Mouse (Mus musculus): ENCODE measurements around the gene Oaz1. TPM values are rescaled to one million over a fixed set of nuclear protein-coding genes. Genes with fewer than 3 reads are reported as not detected.

Gene Oaz1
- polyA plus RNA-seq, 2 experiments = 673 to 1,285 TPM

DNA sequence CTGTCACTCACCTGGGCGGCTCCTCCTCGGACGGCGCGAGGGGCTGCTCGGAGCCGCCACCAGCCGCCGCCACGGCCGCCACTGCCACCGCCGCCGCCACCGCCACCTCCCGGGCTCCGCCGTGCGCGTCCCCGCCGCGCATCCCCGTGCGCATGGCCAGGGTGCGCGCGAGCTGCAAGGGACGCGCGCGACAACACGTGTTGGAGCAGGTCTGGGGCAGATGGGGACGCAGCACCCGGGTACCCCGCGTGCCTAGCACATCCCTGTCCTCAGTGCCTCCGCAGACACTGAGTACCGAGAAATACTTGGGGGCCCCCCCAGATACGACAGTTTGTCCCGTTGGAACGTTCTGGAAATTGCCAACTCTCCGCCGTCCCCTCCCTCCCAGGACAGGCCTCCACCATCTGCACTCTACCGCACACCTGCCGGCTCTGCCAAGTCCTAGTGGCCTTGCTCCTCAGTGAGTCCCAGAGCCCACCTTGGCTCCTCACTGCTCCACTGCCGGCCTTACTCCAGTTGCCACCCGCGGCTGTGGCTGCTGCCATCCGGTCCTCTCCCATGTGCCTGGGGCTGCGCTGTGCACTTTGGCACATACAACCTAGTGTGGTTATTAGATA lies 17.6 kb downstream of the Oaz1 start, which contains the start of gene Lingo3:
Gene Lingo3, minus strand, starts transcription at position 109 of the 617 bp plus-strand sequence.
- DNase-seq (ENCODE audit: low read depth in 3 of 3, low spot score in 3 of 3) (no peak), ATAC-seq (ENCODE audit: insufficient read depth) (no peak)
- TF ChIP-seq EP300 (IDR thresholded peaks at IDR 0.05; ENCODE audit: low read depth) = no peak
- no peak for TF ChIP-seq CTCF (IDR thresholded peaks at IDR 0.05; ENCODE audit: low read depth)
- Histone ChIP-seq H3K9ac (replicated peaks) (no peak within 1 kb of the TSS), H3K36me3 (replicated peaks; ENCODE audit: control insufficient read depth, insufficient read depth, low read depth) (no peaks in the 10 kb centered on the region), H3K4me2 (ENCODE audit: low read depth) (no peak within 1 kb of the TSS; the same call in 1 of the 2 replicates), H3K4me3 (ENCODE audit: insufficient read depth in 1 of 2, low read depth in 2 of 2, low read length in 2 of 2) (peak within 1 kb of the TSS in 1 of 2 experiments; percentile 4; a peak in 2 of 4 replicates), H3K9me3 (ENCODE audit: control insufficient read depth, low read length) (no peaks in the 10 kb centered on the region), H3K27ac (no peak within 1 kb of the TSS), H3K27me3 (ENCODE audit: control insufficient read depth, insufficient read depth, low read length) (peaks cover 47% of the 10 kb centered on the region), H3K4me1 (replicated peaks; ENCODE audit: control insufficient read depth in 2 of 2, insufficient read depth in 2 of 2, low read length in 1 of 2) (peaks cover 0 to 8% of the 10 kb centered on the region in 2 experiments; a peak in 2 of 4 replicates)
- 5% methylated on average over 50 of the region's 51 CpGs for WGBS (ENCODE audit: insufficient replicate concordance)

- 68% methylated on average over 8 of the region's 8 CpGs for WGBS (ENCODE audit: insufficient replicate concordance)
- H3K9me3 ChIP-seq (ENCODE audit: control insufficient read depth, low read length) = no peaks in the 10 kb centered on the region
- H3K4me2 ChIP-seq (ENCODE audit: low read depth) = no peak overlapping the region
- no peak overlapping the region for H3K9ac ChIP-seq (replicated peaks)
- peaks cover 47% of the 10 kb centered on the region for H3K27me3 ChIP-seq (ENCODE audit: control insufficient read depth, insufficient read depth, low read length)
- TF ChIP-seq EP300 (IDR thresholded peaks at IDR 0.05; ENCODE audit: low read depth) = no peak
- TF ChIP-seq CTCF (IDR thresholded peaks at IDR 0.05; ENCODE audit: low read depth) = no peak
- no peak for ATAC-seq (ENCODE audit: insufficient read depth)
- no peak overlapping the region for H3K27ac ChIP-seq
- DNase-seq (ENCODE audit: low read depth in 3 of 3, low spot score in 3 of 3) = no peak
- H3K4me1 ChIP-seq (replicated peaks; ENCODE audit: control insufficient read depth in 2 of 2, insufficient read depth in 2 of 2, low read length in 1 of 2) = peaks cover 0 to 10% of the 10 kb centered on the region in 2 experiments; a peak in 2 of 4 replicates
- no peaks in the 10 kb centered on the region for H3K36me3 ChIP-seq (replicated peaks; ENCODE audit: control insufficient read depth, insufficient read depth, low read depth)
- H3K4me3 ChIP-seq (ENCODE audit: insufficient read depth in 1 of 2, low read depth in 2 of 2, low read length in 2 of 2) = no peak overlapping the region
These were observed 18.7 kb downstream of the Oaz1 start for GRCm38 (mm10) chr10:80845055-80845693.

- WGBS (ENCODE audit: insufficient replicate concordance) = 69% methylated on average over 12 of the region's 12 CpGs
- Histone ChIP-seq H3K9ac (replicated peaks) (no peak overlapping the region), H3K4me1 (replicated peaks; ENCODE audit: control insufficient read depth in 2 of 2, insufficient read depth in 2 of 2, low read length in 1 of 2) (peaks cover 0 to 10% of the 10 kb centered on the region in 2 experiments; a peak in 2 of 4 replicates)
These were observed 19.3 kb downstream of the Oaz1 start for GRCm38 (mm10) chr10:80845732-80846131.

DNA sequence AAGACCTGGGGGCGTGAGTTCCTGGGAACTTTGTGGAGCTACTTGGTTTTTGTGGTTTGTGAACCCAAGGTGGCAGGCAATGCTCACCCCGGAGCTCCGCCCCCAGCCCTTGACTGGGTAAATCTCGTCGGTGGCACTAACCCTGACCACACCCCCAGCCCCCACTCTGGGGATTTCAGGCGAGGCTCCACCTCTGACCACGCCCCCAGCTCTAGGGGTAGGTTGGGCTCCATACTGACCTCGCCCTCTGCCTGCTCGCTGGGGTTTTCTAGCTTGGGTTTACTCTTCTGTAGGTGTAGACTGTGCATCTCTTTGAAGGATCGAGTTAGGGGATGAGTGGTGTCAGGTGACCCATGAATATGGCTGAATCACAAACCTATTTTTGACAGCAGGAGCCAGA lies 22.1 kb downstream of the Oaz1 start:
- peaks cover 25% of the 10 kb centered on the region for H3K27me3 ChIP-seq (ENCODE audit: control insufficient read depth, insufficient read depth, low read length)
- 3% methylated on average over 10 of the region's 10 CpGs for WGBS (ENCODE audit: insufficient replicate concordance)
- peaks cover 0 to 10% of the 10 kb centered on the region in 2 experiments; a peak in 2 of 4 replicates for H3K4me1 ChIP-seq (replicated peaks; ENCODE audit: control insufficient read depth in 2 of 2, insufficient read depth in 2 of 2, low read length in 1 of 2)
- DNase-seq (ENCODE audit: low read depth in 3 of 3, low spot score in 3 of 3) = peak in 2 of 3 experiments; percentile 54 to 64
- no peaks in the 10 kb centered on the region for H3K9me3 ChIP-seq (ENCODE audit: control insufficient read depth, low read length)
- H3K27ac ChIP-seq = no peak overlapping the region
- no peak overlapping the region for H3K4me3 ChIP-seq (ENCODE audit: insufficient read depth in 1 of 2, low read depth in 2 of 2, low read length in 2 of 2)
- peak; percentile 77 for ATAC-seq (ENCODE audit: insufficient read depth)
- TF ChIP-seq EP300 (IDR thresholded peaks at IDR 0.05; ENCODE audit: low read depth) (no peak), CTCF (IDR thresholded peaks at IDR 0.05; ENCODE audit: low read depth) (no peak)
- H3K36me3 ChIP-seq (replicated peaks; ENCODE audit: control insufficient read depth, insufficient read depth, low read depth) = peaks cover 9% of the 10 kb centered on the region
- no peak overlapping the region for H3K4me2 ChIP-seq (ENCODE audit: low read depth)
- H3K9ac ChIP-seq (replicated peaks) = no peak overlapping the region

More at GRCm38 (mm10) chr10:80845732-80846131, 19.3 kb downstream of the Oaz1 start:
- Histone ChIP-seq H3K4me3 (ENCODE audit: insufficient read depth in 1 of 2, low read depth in 2 of 2, low read length in 2 of 2) (no peak overlapping the region), H3K36me3 (replicated peaks; ENCODE audit: control insufficient read depth, insufficient read depth, low read depth) (no peaks in the 10 kb centered on the region), H3K27ac (no peak overlapping the region), H3K9me3 (ENCODE audit: control insufficient read depth, low read length) (no peaks in the 10 kb centered on the region), H3K4me2 (ENCODE audit: low read depth) (no peak overlapping the region), H3K27me3 (ENCODE audit: control insufficient read depth, insufficient read depth, low read length) (peaks cover 47% of the 10 kb centered on the region)
- no peak for TF ChIP-seq EP300 (IDR thresholded peaks at IDR 0.05; ENCODE audit: low read depth)
- no peak for TF ChIP-seq CTCF (IDR thresholded peaks at IDR 0.05; ENCODE audit: low read depth)
- ATAC-seq (ENCODE audit: insufficient read depth) (no peak), DNase-seq (ENCODE audit: low read depth in 3 of 3, low spot score in 3 of 3) (no peak)
